Mouse (Mus musculus) CD4-positive naive resting alpha-beta T cell, adult 57 days (primary cell): ENCODE results near the gene Olfr273. TPM values are rescaled to one million over a fixed set of nuclear protein-coding genes. Genes with fewer than 3 reads are reported as not detected.

Experiments
- total RNA-seq: library from RNA; stranded (reverse); gene quantifications from one replicate; pipeline ENCODE4 v1.2.4, GENCODE M21; 2023

Gene Olfr273
- total RNA-seq, result not detected

DNA sequence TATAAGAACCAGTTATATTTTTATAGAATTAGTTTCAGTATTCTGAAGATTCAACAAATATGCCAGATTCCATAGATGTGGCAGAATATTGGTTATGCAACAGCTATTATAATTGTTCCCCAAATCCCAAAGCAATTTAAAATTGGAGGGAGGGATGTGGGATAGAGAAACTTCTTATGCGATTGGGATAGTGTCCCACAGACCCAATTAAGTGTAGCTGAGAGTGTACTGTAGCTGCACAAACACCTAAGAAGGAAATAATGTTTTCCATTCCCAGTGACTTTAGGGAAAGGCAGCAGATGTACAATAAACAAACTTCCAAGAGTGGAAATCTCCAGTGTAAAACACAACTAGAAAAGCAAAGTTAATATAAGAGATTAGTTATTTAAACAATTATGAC is at the start of gene Olfr273:
Gene Olfr273 (minus strand): TSS at position 101 of the 400 bp plus-strand sequence.

DNA sequence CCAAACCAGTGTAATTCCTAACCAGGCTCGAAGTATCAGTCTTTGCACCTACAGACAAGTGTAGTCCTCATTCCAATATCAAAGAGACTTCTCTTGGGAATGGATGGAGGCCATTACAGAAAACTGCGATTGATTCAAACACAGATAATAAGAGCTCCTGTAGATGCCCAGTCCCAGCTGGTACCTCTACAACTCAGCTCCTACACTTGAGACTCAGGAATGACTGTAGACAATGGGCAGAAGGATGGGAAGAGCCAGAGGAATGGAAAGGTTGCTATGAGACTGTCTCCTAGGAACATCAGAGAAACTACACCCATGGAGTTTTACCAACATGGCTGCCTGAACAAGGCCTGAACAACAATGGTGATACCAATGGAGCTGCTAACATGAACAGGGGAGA is 44.7 kb downstream of the Olfr273 start, which contains the start of gene Olfr275:
Gene Olfr275 (plus strand): TSS at position 301 of the 400 bp plus-strand sequence.

Other genes with a start within 250 kb of the Olfr273 start
- gene Olfr275, start 44.6 kb downstream of the Olfr273 start, total RNA-seq, result not detected
- not detected for gene Olfr272, start 59.9 kb upstream of the Olfr273 start, total RNA-seq
- gene Olfr270, start 105.3 kb upstream of the Olfr273 start, total RNA-seq, result not detected
- gene Nipsnap3a, start 130.0 kb upstream of the Olfr273 start, total RNA-seq, result not detected
- gene Nipsnap3b, start 152.6 kb upstream of the Olfr273 start, total RNA-seq, result 36.7 TPM